Mouse (Mus musculus) forebrain, embryonic 16.5 days (tissue): ENCODE data around the gene Nhlrc2. TPM values are rescaled to one million over a fixed set of nuclear protein-coding genes. Genes with fewer than 3 reads are reported as not detected.

ENCODE experiments used
- ATAC-seq: fragments of 200-750 bp; cut with Nextera tagmentation; 2 replicates; pipeline ENCODE4 v1.8.0; 2017; ENCODE audit warnings: mild to moderate bottlenecking, moderate library complexity
- H3K27ac ChIP-seq: fragments of 300-500 bp; sonication (generic); 2 replicates; pipeline ENCODE4 v1.5.1; 2014; ENCODE audit warnings: low read length, control low read depth
- H3K27me3 ChIP-seq: fragments of 300-500 bp; sonication (generic); replicated peaks from 2 replicates; pipeline ENCODE4 v1.6.1; 2014; ENCODE audit warnings: low read length; ENCODE audit not compliant: control insufficient read depth, insufficient read depth
- H3K36me3 ChIP-seq: fragments of 300-500 bp; sonication (generic); 2 replicates; pipeline ENCODE4 v1.6.1; 2014; ENCODE audit not compliant: control insufficient read depth, insufficient read depth
- H3K4me1 ChIP-seq: fragments of 300-500 bp; sonication (generic); replicated peaks from 2 replicates; pipeline ENCODE4 v1.6.1; 2014; ENCODE audit warnings: low read length; ENCODE audit not compliant: control insufficient read depth, insufficient read depth
- H3K4me2 ChIP-seq: fragments of 300-500 bp; sonication (generic); 2 replicates; pipeline ENCODE4 v1.6.1; 2014; ENCODE audit warnings: mild to moderate bottlenecking, low read length, control low read depth
- H3K4me3 ChIP-seq: fragments of 300-500 bp; sonication (generic); replicated peaks from 2 replicates; pipeline ENCODE4 v1.5.1; 2014; ENCODE audit warnings: mild to moderate bottlenecking, low read length, control low read depth
- H3K9ac ChIP-seq: fragments of 300-500 bp; sonication (generic); replicated peaks from 2 replicates; pipeline ENCODE4 v1.6.1; 2014; ENCODE audit warnings: low read depth, low read length, control low read depth
- H3K9me3 ChIP-seq: fragments of 300-500 bp; sonication (generic); 2 replicates; pipeline ENCODE4 v1.6.1; 2016; ENCODE audit warnings: low read length; ENCODE audit not compliant: control insufficient read depth
- WGBS: fragments of 180-500 bp; shearing (Covaris S2); extraction: QIAGEN DNeasy Blood & Tissue Kit; methylation state at CpG from one replicate; pipeline ENCODE4 v1.1.7; 2014; 5-methylcytosine and 5-hydroxymethylcytosine counted together
- polyA plus RNA-seq: library from polyadenylated mRNA; unstranded; fragments of >200 nt; fragmentation: Nextera tagmentation; extraction: Ambion mirVana; gene quantifications from 2 replicates; pipeline ENCODE4 v1.2.1, GENCODE M21; 2015

Gene Nhlrc2
- polyA plus RNA-seq, 1 experiment from 2014 or later, result 10.6 TPM

DNA sequence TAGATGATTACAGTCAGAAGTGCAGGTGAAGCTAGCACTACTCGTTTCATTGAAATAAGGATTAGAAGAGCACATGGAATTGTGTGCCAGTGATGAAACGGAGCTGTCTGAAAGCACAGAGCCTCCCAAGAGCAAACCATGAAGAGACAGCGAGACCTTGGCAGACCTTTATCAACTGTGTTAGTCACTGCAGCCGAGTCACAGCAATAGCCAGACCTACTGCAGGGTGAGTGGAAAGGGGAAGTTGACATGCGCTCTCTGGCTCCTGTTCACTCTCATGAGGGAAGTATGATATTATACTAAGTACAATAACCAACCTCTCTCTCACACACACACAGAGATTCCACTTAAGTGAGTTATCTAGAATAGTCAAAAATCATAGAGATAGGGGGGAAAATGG is 7.9 kb downstream of the Nhlrc2 start:
- peaks cover 26% of the 10 kb centered on the region for H3K36me3 ChIP-seq
- no peak overlapping the region for H3K9ac ChIP-seq
- H3K27me3 ChIP-seq, result no peaks in the 10 kb centered on the region
- WGBS, result 85% methylated on average over 5 of the region's 5 CpGs
- ATAC-seq, result no peak
- no peak overlapping the region for H3K4me3 ChIP-seq
- no peak overlapping the region for H3K4me2 ChIP-seq
- H3K27ac ChIP-seq, result no peak overlapping the region
- no peaks in the 10 kb centered on the region for H3K9me3 ChIP-seq
- no peaks in the 10 kb centered on the region for H3K4me1 ChIP-seq

DNA sequence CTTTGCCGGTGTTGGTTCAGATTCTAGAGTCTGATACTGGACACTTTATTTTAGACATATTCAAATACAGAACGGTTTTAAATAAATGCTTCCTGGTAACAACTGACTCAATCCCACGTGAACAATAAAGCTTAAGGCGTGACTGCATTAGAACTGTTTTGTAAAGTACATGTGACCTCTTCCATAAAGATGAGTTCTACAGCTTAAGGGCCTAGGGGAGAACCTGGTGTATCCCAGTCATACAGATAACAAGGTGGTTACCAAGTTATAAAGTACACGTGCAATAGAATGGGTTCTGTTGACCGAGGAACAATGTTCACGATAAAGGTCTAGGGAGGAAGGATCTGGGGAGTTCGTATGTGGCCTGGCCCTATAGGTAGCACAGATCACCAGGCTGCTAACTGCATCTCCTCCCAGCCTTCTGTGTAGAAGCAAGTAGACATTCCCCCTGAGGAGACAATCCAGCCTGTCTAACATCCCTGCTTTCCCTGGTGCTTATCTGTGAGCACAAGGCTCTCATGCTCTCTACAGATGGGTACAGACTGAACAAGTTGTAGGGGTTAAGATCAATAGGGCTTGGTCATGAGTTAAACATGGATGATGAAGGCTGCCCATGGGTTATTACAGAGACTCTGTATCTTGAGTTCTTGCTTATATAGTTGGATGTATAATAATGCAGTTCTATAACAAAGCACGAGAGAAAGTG is 14.5 kb downstream of the Nhlrc2 start:
- 95% methylated on average over 9 of the region's 9 CpGs for WGBS
- Histone ChIP-seq H3K4me2 (no peak overlapping the region), H3K9me3 (no peaks in the 10 kb centered on the region), H3K36me3 (no peaks in the 10 kb centered on the region), H3K27ac (no peak overlapping the region), H3K4me1 (no peaks in the 10 kb centered on the region), H3K9ac (no peak overlapping the region), H3K4me3 (no peak overlapping the region), H3K27me3 (no peaks in the 10 kb centered on the region)
- ATAC-seq, result no peak

DNA sequence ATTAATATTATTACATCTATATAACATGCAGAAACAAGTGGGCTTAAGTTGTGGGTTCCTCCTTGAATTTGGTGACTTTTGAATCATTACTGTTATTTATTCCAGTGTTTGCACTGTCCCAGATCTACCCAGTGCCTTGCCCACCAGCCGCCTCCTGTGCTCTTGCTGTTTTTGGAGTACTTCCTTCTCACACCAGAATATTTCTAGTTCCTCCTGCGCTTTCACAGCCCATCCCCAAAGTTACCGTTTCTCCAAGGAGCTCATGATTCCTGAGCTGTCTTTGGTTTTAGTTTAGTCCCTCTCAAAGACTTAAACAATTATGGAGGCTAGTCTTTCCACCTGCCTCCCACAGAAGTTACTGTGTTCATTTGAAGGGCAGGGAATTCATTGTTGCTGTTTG is 15.4 kb downstream of the Nhlrc2 start:
- Histone ChIP-seq H3K27me3 (no peaks in the 10 kb centered on the region), H3K27ac (no peak overlapping the region), H3K4me1 (no peaks in the 10 kb centered on the region), H3K4me2 (no peak overlapping the region), H3K4me3 (no peak overlapping the region), H3K36me3 (no peaks in the 10 kb centered on the region), H3K9ac (no peak overlapping the region), H3K9me3 (no peaks in the 10 kb centered on the region)
- ATAC-seq, result no peak
- WGBS, result 91% methylated on average over 3 of the region's 3 CpGs

DNA sequence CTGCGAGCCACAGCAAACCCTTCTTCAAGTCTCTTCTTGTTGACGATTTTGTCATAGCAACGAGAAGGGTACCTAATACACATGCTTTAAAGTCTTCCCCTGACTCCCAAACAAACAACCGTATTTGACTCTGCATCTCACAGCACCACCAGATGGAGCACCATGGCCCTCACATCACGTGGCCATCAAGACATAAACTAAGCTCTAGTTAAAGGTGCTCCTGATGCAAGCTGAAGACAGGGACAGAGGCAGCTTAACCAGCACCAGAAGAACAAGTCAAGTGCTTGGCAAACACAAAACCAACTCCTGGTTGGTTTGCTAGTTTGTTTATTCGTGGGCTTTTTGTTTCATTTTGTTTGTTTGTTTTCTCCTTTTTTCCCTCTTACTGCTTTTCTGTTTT is 17.3 kb downstream of the Nhlrc2 start:
- no peaks in the 10 kb centered on the region for H3K36me3 ChIP-seq
- WGBS, result 73% methylated on average over 6 of the region's 6 CpGs

DNA sequence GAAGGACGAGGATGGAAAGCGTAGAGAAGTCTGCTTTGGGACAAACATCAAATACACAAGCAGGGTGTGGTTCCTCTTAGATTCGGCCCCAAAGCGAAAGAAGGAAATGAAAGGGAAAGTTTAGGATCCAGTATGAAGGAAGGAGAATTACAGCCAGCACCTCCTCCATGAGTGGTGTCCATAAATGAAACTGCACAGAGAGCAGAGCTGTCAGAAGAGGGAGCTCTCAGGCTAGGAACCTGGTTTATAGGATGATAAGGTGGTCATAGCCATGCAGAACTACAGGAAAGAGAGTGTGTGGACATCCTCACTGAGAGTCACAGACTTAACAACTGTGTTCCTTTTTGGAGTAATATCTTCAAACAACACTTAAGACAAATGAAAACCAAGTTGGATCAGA is 18.0 kb downstream of the Nhlrc2 start:
- Histone ChIP-seq H3K27ac (no peak overlapping the region), H3K27me3 (no peaks in the 10 kb centered on the region), H3K36me3 (no peaks in the 10 kb centered on the region), H3K9me3 (no peaks in the 10 kb centered on the region), H3K4me1 (no peaks in the 10 kb centered on the region), H3K4me3 (no peak overlapping the region), H3K4me2 (no peak overlapping the region), H3K9ac (no peak overlapping the region)
- ATAC-seq, result no peak
- WGBS, result 81% methylated on average over 4 of the region's 4 CpGs

More for the DNA sequence above, 17.3 kb downstream of the Nhlrc2 start:
- no peak overlapping the region for H3K4me3 ChIP-seq
- no peaks in the 10 kb centered on the region for H3K4me1 ChIP-seq
- ATAC-seq, result no peak
- no peak overlapping the region for H3K9ac ChIP-seq
- H3K27ac ChIP-seq, result no peak overlapping the region
- no peak overlapping the region for H3K4me2 ChIP-seq
- H3K27me3 ChIP-seq, result no peaks in the 10 kb centered on the region
- H3K9me3 ChIP-seq, result no peaks in the 10 kb centered on the region

DNA sequence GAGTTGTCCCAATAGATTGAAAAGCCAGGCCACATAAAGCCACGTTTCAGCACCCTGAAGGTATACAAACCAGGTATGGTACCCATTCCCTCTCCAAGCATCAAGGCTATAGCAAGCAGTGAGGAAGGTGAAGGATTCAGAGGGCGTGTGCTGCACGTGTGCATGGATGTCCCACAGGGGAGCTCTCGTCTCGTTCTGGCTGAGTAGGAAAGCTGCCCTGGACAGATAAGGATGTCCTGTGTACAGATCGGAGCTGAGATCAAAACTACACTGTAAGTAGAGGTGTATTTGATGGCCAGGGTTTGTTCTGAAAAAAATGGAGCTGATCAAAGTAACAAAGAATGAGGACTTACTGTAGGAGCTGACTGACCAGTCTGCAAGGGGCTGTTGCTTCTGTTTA is 18.9 kb downstream of the Nhlrc2 start:
- WGBS, result 87% methylated on average over 6 of the region's 6 CpGs
- H3K4me3 ChIP-seq, result no peak overlapping the region
- H3K4me2 ChIP-seq, result no peak overlapping the region
- ATAC-seq, result no peak
- H3K4me1 ChIP-seq, result peaks cover 1% of the 10 kb centered on the region; the same call in 1 of the 2 replicates
- no peak overlapping the region for H3K27ac ChIP-seq
- H3K36me3 ChIP-seq, result no peaks in the 10 kb centered on the region
- no peak overlapping the region for H3K9ac ChIP-seq
- no peaks in the 10 kb centered on the region for H3K27me3 ChIP-seq
- no peaks in the 10 kb centered on the region for H3K9me3 ChIP-seq

DNA sequence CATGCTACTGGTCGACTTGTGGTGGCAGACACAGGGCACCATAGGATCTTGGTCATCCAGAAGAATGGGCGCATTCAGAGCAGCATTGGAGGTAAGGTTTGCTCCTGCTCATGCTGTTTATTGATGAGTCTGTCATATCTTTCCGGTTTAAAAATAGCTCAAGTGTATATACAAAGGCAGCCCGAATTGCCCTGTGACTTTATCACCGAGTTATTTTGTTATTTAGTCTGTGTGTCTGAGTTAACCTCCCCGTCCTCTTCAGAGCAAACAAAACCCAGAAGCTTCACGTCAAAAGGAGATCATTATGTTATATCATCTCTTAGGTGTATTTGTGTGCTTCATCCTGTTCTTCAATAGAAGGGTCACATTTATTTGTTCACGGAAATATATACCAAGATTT is 22.7 kb downstream of the Nhlrc2 start:
- H3K4me3 ChIP-seq, result no peak overlapping the region
- peaks cover 3% of the 10 kb centered on the region; the same call in 1 of the 2 replicates for H3K4me1 ChIP-seq
- 94% methylated on average over 8 of the region's 8 CpGs for WGBS
- H3K9me3 ChIP-seq, result no peaks in the 10 kb centered on the region
- H3K27ac ChIP-seq, result no peak overlapping the region
- H3K4me2 ChIP-seq, result no peak overlapping the region
- ATAC-seq, result no peak
- H3K27me3 ChIP-seq, result no peaks in the 10 kb centered on the region
- H3K9ac ChIP-seq, result no peak overlapping the region
- no peaks in the 10 kb centered on the region for H3K36me3 ChIP-seq

DNA sequence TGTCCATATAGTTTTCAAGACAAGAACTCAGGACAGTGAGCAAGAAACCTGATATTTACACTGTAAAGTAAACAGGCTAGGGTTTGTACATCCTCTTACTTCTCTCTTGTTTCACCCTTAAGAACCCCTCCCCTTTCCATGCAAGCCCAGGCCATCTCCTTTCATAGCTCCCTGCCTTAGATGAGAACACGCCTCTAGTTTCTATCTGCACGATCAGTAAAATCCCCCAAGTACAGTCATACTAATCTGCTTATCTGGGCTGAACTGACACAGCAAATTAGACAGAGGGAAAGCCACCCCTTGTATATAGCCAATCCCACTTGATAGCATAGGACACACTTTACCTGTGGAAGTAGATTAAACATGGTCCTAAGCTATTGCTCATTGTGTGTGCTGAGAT is 23.2 kb downstream of the Nhlrc2 start:
- peaks cover 3% of the 10 kb centered on the region; the same call in 1 of the 2 replicates for H3K4me1 ChIP-seq
- no peaks in the 10 kb centered on the region for H3K36me3 ChIP-seq
- no peak overlapping the region for H3K4me3 ChIP-seq
- no peak for ATAC-seq
- no peaks in the 10 kb centered on the region for H3K9me3 ChIP-seq
- no peak overlapping the region for H3K9ac ChIP-seq
- 80% methylated on average over 2 of the region's 2 CpGs for WGBS
- H3K4me2 ChIP-seq, result no peak overlapping the region
- H3K27ac ChIP-seq, result no peak overlapping the region
- H3K27me3 ChIP-seq, result no peaks in the 10 kb centered on the region

DNA sequence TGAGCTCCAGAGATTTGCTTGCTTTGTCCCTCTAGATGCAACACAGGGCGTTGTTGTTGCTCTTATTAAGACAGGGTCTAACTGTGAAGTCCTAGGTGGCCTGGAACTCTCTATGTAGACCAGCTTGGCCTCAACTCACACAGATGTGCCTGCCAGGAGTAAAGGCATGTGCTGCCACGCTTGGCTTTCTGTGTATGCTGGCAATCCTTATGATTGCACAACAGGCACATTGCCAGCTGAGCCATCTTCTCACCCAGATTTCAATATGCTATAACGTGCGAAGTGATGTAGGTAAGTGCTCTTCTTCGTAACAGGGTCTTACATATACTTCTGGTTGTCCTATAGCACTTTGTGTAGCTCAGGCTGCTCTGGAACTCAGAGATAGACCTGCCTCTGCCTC is 23.9 kb downstream of the Nhlrc2 start:
- Histone ChIP-seq H3K27me3 (no peaks in the 10 kb centered on the region), H3K4me2 (no peak overlapping the region), H3K27ac (no peak overlapping the region), H3K4me3 (no peak overlapping the region), H3K9me3 (no peaks in the 10 kb centered on the region), H3K4me1 (peaks cover 3% of the 10 kb centered on the region; the same call in 1 of the 2 replicates), H3K9ac (no peak overlapping the region), H3K36me3 (no peaks in the 10 kb centered on the region)
- WGBS, result 79% methylated on average over 5 of the region's 5 CpGs
- ATAC-seq, result no peak

DNA sequence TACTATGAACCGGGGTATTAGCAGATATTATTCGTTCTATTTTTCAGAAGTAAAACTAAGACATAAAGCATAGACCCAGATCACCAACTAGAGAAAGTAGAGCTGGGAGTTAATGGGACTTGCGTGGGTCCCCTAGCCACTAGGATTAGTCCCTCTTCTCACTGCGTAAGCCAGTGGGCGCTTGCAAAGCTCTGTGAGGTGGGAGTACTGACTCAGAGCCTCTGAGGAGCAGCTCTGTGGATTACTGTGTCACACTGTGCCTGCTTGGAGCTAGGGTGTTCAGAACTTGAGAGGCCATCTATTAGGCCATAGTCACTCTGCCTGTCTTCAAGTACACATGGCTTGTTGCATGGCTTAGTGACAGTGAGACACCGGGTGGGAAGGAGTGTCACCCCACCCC is 25.1 kb downstream of the Nhlrc2 start:
- WGBS, result 97% methylated on average over 6 of the region's 6 CpGs
- no peak for ATAC-seq
- H3K4me2 ChIP-seq, result no peak overlapping the region
- H3K9ac ChIP-seq, result no peak overlapping the region
- no peaks in the 10 kb centered on the region for H3K36me3 ChIP-seq
- peaks cover 3% of the 10 kb centered on the region; the same call in 1 of the 2 replicates for H3K4me1 ChIP-seq
- no peaks in the 10 kb centered on the region for H3K27me3 ChIP-seq
- no peak overlapping the region for H3K4me3 ChIP-seq
- H3K9me3 ChIP-seq, result no peaks in the 10 kb centered on the region
- H3K27ac ChIP-seq, result no peak overlapping the region
